Mouse (Mus musculus) megakaryocyte, adult 5-6 weeks (primary cell): ENCODE data around the gene Tatdn3. TPM values are rescaled to one million over a fixed set of nuclear protein-coding genes. Genes with fewer than 3 reads are reported as not detected.

Experiments used
- ATAC-seq: 2 replicates; pipeline ENCODE4 v1.8.0; 2016; ENCODE audit warnings: mild to moderate bottlenecking, inconsistent platforms; ENCODE audit not compliant: poor library complexity, severe bottlenecking
- total RNA-seq, 2 experiments: library from RNA; stranded (forward) in 1 of 2; stranded (reverse) in 1 of 2; fragments of 153-499, 151-499 nt in 1 of 2; fragments of 221-1000, 200-1000 nt in 1 of 2; gene quantifications; 2 replicates each; pipeline versions ENCODE4 v1.2.3 to v1.2.4; 2015 to 2017

Gene Tatdn3
- total RNA-seq (2015) (20.0 and 24.7 TPM in 2 replicates), total RNA-seq (2017) (9.9 and 11.8 TPM in 2 replicates)

- peak; percentile 99 for ATAC-seq
Measured at GRCm38 (mm10) chr1:191062781-191063485, at the start of gene Tatdn3, which contains the start of gene Nsl1. TSS of gene Tatdn3 (minus strand) at chr1:191062932. TSS of gene Nsl1 (plus strand) at chr1:191063012.

- peak; percentile 82 for ATAC-seq
Measured at GRCm38 (mm10) chr1:191111146-191111545, 48.4 kb upstream of the Tatdn3 start.

GRCm38 (mm10) chr1:191109907-191110306, 47.2 kb upstream of the Tatdn3 start:
- 0 out of 2 replicates have a peak, but pooled peaks have one; percentile 8 for ATAC-seq

GRCm38 (mm10) chr1:191107306-191107705, 44.6 kb upstream of the Tatdn3 start:
- ATAC-seq, result no peak

GRCm38 (mm10) chr1:191105246-191105645, 42.5 kb upstream of the Tatdn3 start:
- no peak for ATAC-seq

- ATAC-seq, result peak; percentile 29
Measured at GRCm38 (mm10) chr1:191102730-191103370, 40.1 kb upstream of the Tatdn3 start.

GRCm38 (mm10) chr1:191099772-191100291, 37.1 kb upstream of the Tatdn3 start:
- ATAC-seq, result no peak

GRCm38 (mm10) chr1:191099114-191099513, 36.4 kb upstream of the Tatdn3 start:
- no peak for ATAC-seq

GRCm38 (mm10) chr1:191097802-191098747, 35.3 kb upstream of the Tatdn3 start, which contains the start of gene Batf3:
TSS of gene Batf3 (plus strand) at chr1:191097847.
- peak; percentile 70 for ATAC-seq

- peak; percentile 28; the same call in 1 of the 2 replicates for ATAC-seq
Measured at GRCm38 (mm10) chr1:191096871-191097681, 34.3 kb upstream of the Tatdn3 start.

GRCm38 (mm10) chr1:191095019-191095418, 32.3 kb upstream of the Tatdn3 start:
- peak; percentile 61 for ATAC-seq

- no peak for ATAC-seq
Measured at GRCm38 (mm10) chr1:191093578-191093977, 30.8 kb upstream of the Tatdn3 start.

GRCm38 (mm10) chr1:191092050-191092449, 29.3 kb upstream of the Tatdn3 start:
- ATAC-seq, result no peak

GRCm38 (mm10) chr1:191089355-191089754, 26.6 kb upstream of the Tatdn3 start:
- ATAC-seq, result no peak

- no peak for ATAC-seq
Measured at GRCm38 (mm10) chr1:191087955-191088354, 25.2 kb upstream of the Tatdn3 start.

GRCm38 (mm10) chr1:191086960-191087359, 24.2 kb upstream of the Tatdn3 start:
- no peak for ATAC-seq

- no peak; the same call in 1 of the 2 replicates for ATAC-seq
Measured at GRCm38 (mm10) chr1:191086304-191086878, 23.7 kb upstream of the Tatdn3 start.

- ATAC-seq, result peak; percentile 90
Measured at GRCm38 (mm10) chr1:191085597-191085996, 22.9 kb upstream of the Tatdn3 start.

GRCm38 (mm10) chr1:191084951-191085559, 22.3 kb upstream of the Tatdn3 start:
- peak; percentile 66 for ATAC-seq
